Mouse (Mus musculus): ENCODE measurements at regions not wholly inside any gene's neighbourhood (a gene's known extent, or its start where the extent isn't known, plus 50 kb on each side); places are given as distances from the start of the nearest gene placed in this dataset.
A peak's percentile ranks its signal among the peaks of the same experiment; 100 is the strongest.
"Not testable (repeated sequence)": the region's sequence is repeated elsewhere in the genome, so short reads cannot be mapped to it uniquely, and the experiment has no call there.

- no peaks in the 10 kb centered on the region for H3K4me1 ChIP-seq
- H3K36me3 ChIP-seq: no peaks in the 10 kb centered on the region
- no peak overlapping the region for H3K27ac ChIP-seq
- H3K9me3 ChIP-seq: no peaks in the 10 kb centered on the region
- H3K4me2 ChIP-seq: no peak overlapping the region
- ATAC-seq (ENCODE audit: borderline replicate concordance, extremely low read depth, low FRiP score, low TSS enrichment): no peak
- 69% methylated on average over 5 of the region's 5 CpGs for WGBS
- H3K9ac ChIP-seq: no peak overlapping the region
- H3K4me3 ChIP-seq: no peak overlapping the region
- no peaks in the 10 kb centered on the region for H3K27me3 ChIP-seq
Measured at GRCm38 (mm10) chr6:66401468-66401867, 133.7 kb upstream of the Mad2l1 start.

- Histone ChIP-seq H3K4me3 (no peak overlapping the region), H3K4me2 (no peak overlapping the region), H3K27me3 (no peaks in the 10 kb centered on the region), H3K36me3 (no peaks in the 10 kb centered on the region), H3K9me3 (no peaks in the 10 kb centered on the region), H3K9ac (no peak overlapping the region), H3K4me1 (no peaks in the 10 kb centered on the region), H3K27ac (no peak overlapping the region)
- no peak for ATAC-seq (ENCODE audit: borderline replicate concordance, extremely low read depth, low FRiP score, low TSS enrichment)
- 54% methylated on average over 5 of the region's 5 CpGs for WGBS
Measured at GRCm38 (mm10) chr6:66401868-66402440, 133.2 kb upstream of the Mad2l1 start.

GRCm38 (mm10) chr6:66414822-66415221 lies 120.4 kb upstream of the Mad2l1 start:
- WGBS: 22% methylated on average over 4 of the region's 4 CpGs
- H3K9me3 ChIP-seq: no peaks in the 10 kb centered on the region
- no peaks in the 10 kb centered on the region for H3K4me1 ChIP-seq
- no peak for ATAC-seq (ENCODE audit: borderline replicate concordance, extremely low read depth, low FRiP score, low TSS enrichment)
- H3K4me3 ChIP-seq: no peak overlapping the region
- H3K27me3 ChIP-seq: no peaks in the 10 kb centered on the region
- H3K9ac ChIP-seq: no peak overlapping the region
- H3K36me3 ChIP-seq: no peaks in the 10 kb centered on the region
- no peak overlapping the region for H3K4me2 ChIP-seq
- no peak overlapping the region for H3K27ac ChIP-seq

GRCm38 (mm10) chr6:66419452-66420041 lies 115.6 kb upstream of the Mad2l1 start:
- Histone ChIP-seq H3K36me3 (no peaks in the 10 kb centered on the region), H3K4me1 (no peaks in the 10 kb centered on the region), H3K4me2 (no peak overlapping the region), H3K27me3 (no peaks in the 10 kb centered on the region), H3K27ac (no peak overlapping the region), H3K9ac (no peak overlapping the region), H3K9me3 (no peaks in the 10 kb centered on the region), H3K4me3 (no peak overlapping the region)
- WGBS: 54% methylated on average over 7 of the region's 7 CpGs
- no peak for ATAC-seq (ENCODE audit: borderline replicate concordance, extremely low read depth, low FRiP score, low TSS enrichment)

GRCm38 (mm10) chr6:66428370-66428769 lies 106.8 kb upstream of the Mad2l1 start:
- 45% methylated on average over 4 of the region's 4 CpGs for WGBS
- H3K9me3 ChIP-seq: no peaks in the 10 kb centered on the region
- H3K36me3 ChIP-seq: no peaks in the 10 kb centered on the region
- H3K4me3 ChIP-seq: no peak overlapping the region
- no peaks in the 10 kb centered on the region for H3K27me3 ChIP-seq
- H3K4me1 ChIP-seq: no peaks in the 10 kb centered on the region
- H3K27ac ChIP-seq: no peak overlapping the region
- ATAC-seq (ENCODE audit: borderline replicate concordance, extremely low read depth, low FRiP score, low TSS enrichment): no peak
- no peak overlapping the region for H3K4me2 ChIP-seq
- no peak overlapping the region for H3K9ac ChIP-seq

GRCm38 (mm10) chr6:66450408-66450807 lies 84.8 kb upstream of the Mad2l1 start:
- not testable (repeated sequence) for H3K9me3 ChIP-seq; H3K27ac ChIP-seq; H3K4me1 ChIP-seq; H3K9ac ChIP-seq; H3K36me3 ChIP-seq; H3K4me2 ChIP-seq; H3K27me3 ChIP-seq; H3K4me3 ChIP-seq; ATAC-seq (ENCODE audit: borderline replicate concordance, extremely low read depth, low FRiP score, low TSS enrichment)

- ATAC-seq (ENCODE audit: borderline replicate concordance, extremely low read depth, low FRiP score, low TSS enrichment): no peak
- Histone ChIP-seq H3K9ac (no peak overlapping the region), H3K36me3 (no peaks in the 10 kb centered on the region), H3K27ac (no peak overlapping the region), H3K4me3 (no peak overlapping the region), H3K4me2 (no peak overlapping the region), H3K27me3 (no peaks in the 10 kb centered on the region), H3K9me3 (no peaks in the 10 kb centered on the region), H3K4me1 (no peaks in the 10 kb centered on the region)
- 87% methylated on average over 3 of the region's 3 CpGs for WGBS
Measured at GRCm38 (mm10) chr6:66458172-66458571, 77.0 kb upstream of the Mad2l1 start.

- 79% methylated on average over 4 of the region's 5 CpGs for WGBS
- H3K27me3 ChIP-seq: no peaks in the 10 kb centered on the region
Measured at GRCm38 (mm10) chr6:66464540-66464939, 70.7 kb upstream of the Mad2l1 start.

GRCm38 (mm10) chr6:66465137-66465853 lies 69.9 kb upstream of the Mad2l1 start:
- Histone ChIP-seq H3K4me1 (no peaks in the 10 kb centered on the region), H3K9me3 (no peaks in the 10 kb centered on the region), H3K9ac (no peak overlapping the region), H3K36me3 (no peaks in the 10 kb centered on the region), H3K27me3 (no peaks in the 10 kb centered on the region), H3K27ac (no peak overlapping the region), H3K4me3 (no peak overlapping the region), H3K4me2 (no peak overlapping the region)
- ATAC-seq (ENCODE audit: borderline replicate concordance, extremely low read depth, low FRiP score, low TSS enrichment): no peak
- 74% methylated on average over 11 of the region's 11 CpGs for WGBS

More at GRCm38 (mm10) chr6:66464540-66464939, 70.7 kb upstream of the Mad2l1 start:
- ATAC-seq (ENCODE audit: borderline replicate concordance, extremely low read depth, low FRiP score, low TSS enrichment): no peak
- Histone ChIP-seq H3K4me3 (no peak overlapping the region), H3K9me3 (no peaks in the 10 kb centered on the region), H3K9ac (no peak overlapping the region), H3K36me3 (no peaks in the 10 kb centered on the region), H3K4me1 (no peaks in the 10 kb centered on the region), H3K27ac (no peak overlapping the region), H3K4me2 (no peak overlapping the region)

- no peak overlapping the region for H3K9ac ChIP-seq
- no peaks in the 10 kb centered on the region for H3K27me3 ChIP-seq
- H3K4me2 ChIP-seq: no peak overlapping the region
- no peak overlapping the region for H3K27ac ChIP-seq
- no peaks in the 10 kb centered on the region for H3K9me3 ChIP-seq
- no peak overlapping the region for H3K4me3 ChIP-seq
- no peaks in the 10 kb centered on the region for H3K36me3 ChIP-seq
- 29% methylated on average over 3 of the region's 3 CpGs for WGBS
- H3K4me1 ChIP-seq: no peaks in the 10 kb centered on the region
- ATAC-seq (ENCODE audit: borderline replicate concordance, extremely low read depth, low FRiP score, low TSS enrichment): no peak
Measured at GRCm38 (mm10) chr6:66466757-66467156, 68.4 kb upstream of the Mad2l1 start.

- H3K36me3 ChIP-seq: no peaks in the 10 kb centered on the region
- no peak overlapping the region for H3K4me2 ChIP-seq
- ATAC-seq (ENCODE audit: borderline replicate concordance, extremely low read depth, low FRiP score, low TSS enrichment): peak; percentile 55
- WGBS: 79% methylated on average over 4 of the region's 4 CpGs
- H3K27me3 ChIP-seq: no peaks in the 10 kb centered on the region
- H3K4me3 ChIP-seq: no peak overlapping the region
- H3K9me3 ChIP-seq: no peaks in the 10 kb centered on the region
- H3K9ac ChIP-seq: no peak overlapping the region
- no peak overlapping the region for H3K27ac ChIP-seq
- no peaks in the 10 kb centered on the region for H3K4me1 ChIP-seq
Measured at GRCm38 (mm10) chr6:66470627-66471249, 64.5 kb upstream of the Mad2l1 start.

GRCm38 (mm10) chr6:66471786-66472185 lies 63.4 kb upstream of the Mad2l1 start:
- Histone ChIP-seq H3K27me3 (no peaks in the 10 kb centered on the region), H3K4me2 (no peak overlapping the region), H3K9me3 (no peaks in the 10 kb centered on the region), H3K9ac (no peak overlapping the region), H3K4me1 (no peaks in the 10 kb centered on the region), H3K36me3 (no peaks in the 10 kb centered on the region), H3K27ac (no peak overlapping the region), H3K4me3 (no peak overlapping the region)
- ATAC-seq (ENCODE audit: borderline replicate concordance, extremely low read depth, low FRiP score, low TSS enrichment): no peak
- WGBS: 80% methylated on average over 3 of the region's 3 CpGs

All from lung, embryonic 15.5 days (tissue).